Mouse (Mus musculus) regulatory T cell (primary cell): ENCODE results near the gene Crym.

Experiments
- in situ Hi-C: fragments of 300-600 bp; cut with MboI, MseI; formaldehyde crosslinking; loops from one replicate; pipeline ENCODE4 v1.15.1; 2025; ENCODE audit warnings: high pct_unique_total_duplicates

The Crym gene

DNA sequence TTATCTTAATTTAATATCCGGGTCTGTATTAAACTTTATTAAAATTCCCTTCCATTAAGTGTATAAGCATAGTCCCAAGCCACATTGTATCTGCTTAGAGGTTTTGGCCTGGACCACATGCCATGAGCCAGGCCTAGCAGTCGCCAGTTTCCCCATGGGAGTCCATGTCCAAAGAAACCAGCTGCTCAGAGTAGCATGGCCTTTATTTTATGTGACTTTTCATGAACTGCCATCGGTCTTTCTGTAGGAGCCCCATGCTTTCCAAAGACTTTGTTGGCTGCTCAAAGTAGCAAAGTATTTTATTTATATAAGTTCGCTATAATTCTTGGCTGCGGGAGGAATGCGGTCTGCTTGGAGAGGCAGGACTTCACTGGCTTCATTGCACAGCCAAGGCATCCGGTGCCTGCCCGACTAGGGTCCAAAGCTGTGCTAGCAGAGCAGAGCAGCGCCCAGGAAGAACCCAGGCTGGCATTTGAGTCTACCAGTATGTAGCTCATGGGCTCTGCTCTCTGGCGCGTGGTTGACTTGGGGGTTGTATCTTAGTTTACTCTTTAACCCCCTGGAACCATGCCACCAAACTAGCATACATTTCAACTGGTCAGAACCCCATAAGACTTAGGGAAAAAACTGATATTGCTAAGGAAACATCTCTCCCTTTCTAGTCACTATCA is 38.2 kb downstream of the Crym start:
- in situ Hi-C loops, result no loop called here

DNA sequence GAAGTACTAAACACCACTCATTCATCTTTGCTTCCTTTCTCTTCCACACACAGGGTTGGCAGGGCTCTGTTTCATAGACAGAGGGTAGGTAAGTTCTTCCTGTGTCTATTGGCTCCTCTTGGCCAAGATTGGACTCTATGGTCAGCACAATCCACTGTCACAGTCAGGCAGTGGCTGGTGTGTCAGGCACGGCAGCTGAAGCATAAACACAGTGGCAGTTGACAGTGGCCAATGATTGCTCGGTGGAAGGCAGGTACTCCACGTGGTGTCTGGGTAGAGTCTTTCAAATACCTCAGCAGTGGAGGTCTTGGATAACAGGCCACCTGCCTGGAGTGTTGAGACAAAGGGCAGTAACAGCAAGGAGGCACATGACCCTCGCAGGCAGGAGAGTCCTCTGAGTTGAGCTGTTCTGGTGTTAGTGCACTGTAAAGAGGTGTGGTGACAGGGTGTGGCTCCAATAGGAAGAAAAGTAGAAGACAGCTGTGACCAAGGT is 43.7 kb downstream of the Crym start:
- in situ Hi-C loops, result no loop called here

DNA sequence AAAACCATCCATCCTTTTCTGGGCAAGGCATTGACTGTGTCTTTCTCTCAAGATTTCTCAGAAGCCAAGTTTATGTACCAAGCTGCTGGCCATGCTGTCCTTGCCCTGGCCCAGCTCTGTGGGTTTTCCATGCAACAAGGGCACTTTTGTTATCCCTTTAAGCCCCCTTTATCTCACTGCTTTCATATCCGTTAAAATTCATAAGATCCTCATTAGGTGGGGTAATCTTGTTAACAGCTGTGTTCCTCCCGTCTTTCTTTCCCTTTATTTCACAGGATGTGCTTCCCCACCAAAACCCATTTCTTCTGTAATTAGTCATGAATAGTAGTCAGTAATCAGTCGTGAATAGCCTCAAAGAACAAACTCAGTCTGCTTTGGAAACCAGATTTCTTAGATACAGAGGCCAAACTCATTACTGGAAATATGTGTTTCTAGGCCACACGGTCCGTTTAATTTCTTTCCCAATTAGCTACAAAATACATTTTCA is 44.3 kb downstream of the Crym start:
- in situ Hi-C loops, result no loop called here

DNA sequence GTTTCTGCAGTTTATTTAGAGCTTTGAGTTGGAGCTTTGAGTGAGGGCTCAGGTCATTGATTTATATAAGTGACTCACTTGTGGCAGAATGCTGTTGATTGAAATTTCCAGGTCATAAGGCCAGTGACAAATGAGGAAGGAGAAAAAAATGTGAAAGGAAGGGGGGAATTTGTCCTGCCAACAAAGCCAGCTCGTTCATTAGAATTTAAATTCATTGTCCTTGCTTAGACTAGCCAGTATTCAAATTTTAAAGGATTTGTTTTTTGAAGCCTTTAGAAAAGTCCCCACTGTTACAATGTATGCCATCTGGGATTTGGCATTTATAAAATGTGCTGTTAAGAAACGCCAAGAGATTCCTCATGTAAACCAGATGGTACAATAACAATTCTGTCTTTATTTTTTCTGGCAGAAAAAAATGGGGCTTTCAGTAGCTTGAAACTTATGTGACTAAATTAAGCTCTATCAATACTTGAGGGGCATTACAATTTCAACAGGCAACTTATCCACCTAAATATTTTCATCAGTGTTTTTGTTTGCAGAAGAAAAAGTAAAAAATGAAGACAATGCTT is 45.0 kb downstream of the Crym start:
- in situ Hi-C loops, result no loop called here

DNA sequence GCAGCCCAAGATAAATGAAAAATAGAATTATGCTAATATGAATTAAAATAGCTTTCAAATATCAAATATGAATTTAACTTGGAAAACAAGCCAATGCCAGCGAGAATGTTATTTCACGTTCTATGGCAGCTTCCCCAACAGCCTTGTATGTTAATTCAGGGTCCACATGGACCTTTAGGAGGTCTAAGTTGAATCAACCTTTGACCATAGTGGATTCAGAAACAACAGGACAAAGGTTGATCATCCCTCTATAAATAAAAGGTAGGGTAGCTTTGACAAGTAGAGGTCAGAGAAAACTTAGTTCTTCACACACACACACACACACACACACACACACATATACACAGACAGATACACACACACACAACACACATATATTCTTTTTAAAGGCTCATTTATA is 51.0 kb downstream of the Crym start:
- in situ Hi-C loops, result no loop called here

DNA sequence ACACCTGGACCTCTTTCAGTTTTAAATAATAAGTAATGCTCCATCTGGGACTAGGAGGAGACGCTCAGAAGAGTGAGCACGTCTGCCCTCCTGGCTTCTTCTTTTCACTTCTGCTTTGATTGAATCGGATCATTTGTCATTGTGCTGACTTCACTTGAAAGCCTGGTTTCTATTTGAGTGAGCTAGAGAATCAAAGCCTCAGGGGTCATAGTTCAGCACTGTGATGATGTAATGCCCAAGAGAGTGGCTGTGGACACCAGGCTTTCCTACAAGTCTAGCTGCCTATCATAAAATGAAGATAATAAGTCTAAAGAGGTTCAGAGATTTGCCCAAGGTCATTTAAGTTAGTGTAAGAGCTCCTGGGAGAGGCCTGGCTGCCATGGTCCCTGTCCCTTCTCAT is 51.7 kb downstream of the Crym start:
- in situ Hi-C loops, result no loop called here

DNA sequence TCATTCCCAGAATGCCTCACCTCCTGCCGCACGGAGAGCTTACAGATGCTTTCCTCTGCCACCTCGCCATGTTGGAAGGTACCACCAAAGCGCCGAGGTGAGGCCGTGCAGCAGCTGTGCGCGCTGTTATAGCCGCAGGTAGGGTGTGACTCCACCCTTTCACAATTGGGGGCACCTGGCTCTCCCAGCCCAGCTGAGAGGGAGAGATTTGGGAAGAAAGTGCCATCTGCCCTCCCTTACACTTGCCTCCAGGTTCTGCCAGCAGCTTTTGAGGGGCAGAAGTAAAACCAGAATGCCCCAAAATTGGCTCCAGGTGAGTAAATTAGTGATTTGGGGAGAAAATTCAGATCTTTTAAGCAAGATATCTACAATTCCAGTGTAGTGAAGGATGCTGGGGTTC is 56.7 kb downstream of the Crym start, which contains the start of gene Zp2:
Zp2 (minus strand) TSS at position 101 of the 400 bp plus-strand sequence.
- in situ Hi-C loops, result no loop called here

DNA sequence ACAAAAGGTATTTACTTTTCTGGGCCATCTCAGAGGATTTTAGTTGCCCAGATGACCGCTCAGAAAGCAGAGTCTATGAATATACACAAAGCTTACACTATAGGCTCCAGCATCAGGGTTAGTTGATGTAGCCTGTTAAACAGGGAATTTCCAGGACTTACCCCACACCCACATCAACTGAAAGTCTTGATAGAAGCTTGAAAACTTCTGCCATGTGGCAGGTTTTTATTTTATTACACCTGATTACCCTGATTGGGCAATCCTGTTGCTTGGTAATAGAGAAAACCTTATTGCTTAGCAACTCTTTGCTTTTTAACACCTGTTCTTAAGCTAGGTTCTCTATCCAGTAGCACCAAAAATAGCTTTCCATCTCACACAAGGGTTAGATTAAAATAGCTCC is 59.2 kb downstream of the Crym start:
- in situ Hi-C loops, result no loop called here
